ENCODE assay signal across 8 mouse cellular contexts in genomic region chr1:191527921-191528612, GRCm38 (mm10). TPM values are rescaled to one million over a fixed set of nuclear protein-coding genes. Genes with fewer than 3 reads are reported as not detected.
DNase-seq lines count a peak whose midpoint lies in the region; ATAC-seq lines count a peak whose summit lies in the region.

No protein-coding gene starts in this region.

- ATAC-seq in CD4-positive, CD25-positive, alpha-beta regulatory T cell, adult 4 months = no peak

- peak; percentile 29 to 66 for DNase-seq in adrenal gland, adult (ENCODE audit: inconsistent age in 2 of 2, low spot score in 1 of 2)
- no peak for DNase-seq in adrenal gland, adult 18-20 months (ENCODE audit: low spot score in 2 of 2)
- peak; percentile 12 to 20 for DNase-seq in layer of hippocampus, postnatal 10 days (ENCODE audit: low spot score in 2 of 2)
- no peak for DNase-seq in layer of hippocampus, postnatal 36 days
- peak; percentile 29 for DNase-seq in gastrocnemius, postnatal 10 days
- peak; percentile 65 for DNase-seq in lung, postnatal 36 days
- no peak for DNase-seq in B cell, adult 2 months

RNA-seq across cellular contexts. Expression of gene Dtl, which starts 47.3 kb away (rescaled TPM):
- total RNA-seq in adrenal gland, adult 18-20 months (2021) = 1 to 10 TPM in 1 of 2 experiments, under 1 TPM in 1; 0.66 to 1.5 TPM
- 1 to 10 TPM; 2.1 to 3.0 TPM for total RNA-seq in layer of hippocampus, postnatal 10 days (2021)
- under 1 TPM; 0.73 to 0.80 TPM for total RNA-seq in layer of hippocampus, postnatal 36 days (2021)
- total RNA-seq in gastrocnemius, postnatal 10 days (2021) = 1 to 10 TPM; 3.4 to 5.7 TPM
- polyA plus RNA-seq in CD4-positive, CD25-positive, alpha-beta regulatory T cell, adult 4 months (2017; shearing (Covaris generic)) = 1 to 10 TPM; 7.1 to 9.9 TPM

RNA-seq across cellular contexts. Expression of gene Ints7, which starts 47.4 kb away (rescaled TPM):
- 10 to 100 TPM; 17.9 to 19.8 TPM for total RNA-seq in adrenal gland, adult 18-20 months (2021)
- total RNA-seq in layer of hippocampus, postnatal 10 days (2021) = 10 to 100 TPM; 27.6 to 28.9 TPM
- 10 to 100 TPM; 23.9 to 25.0 TPM for total RNA-seq in layer of hippocampus, postnatal 36 days (2021)
- 10 to 100 TPM; 11.9 to 17.7 TPM for total RNA-seq in gastrocnemius, postnatal 10 days (2021)
- polyA plus RNA-seq in CD4-positive, CD25-positive, alpha-beta regulatory T cell, adult 4 months (2017; shearing (Covaris generic)) = 10 to 100 TPM; 36.7 to 50.6 TPM

Comparison
In these comparisons a context has a peak if more than half of its experiments do, and no peak if none do; other contexts are left out.
1. DNase-seq: peak in adrenal gland, adult (2 of 2), layer of hippocampus, postnatal 10 days (2 of 2), gastrocnemius, postnatal 10 days (single experiment) and lung, postnatal 36 days (single experiment); none in adrenal gland, adult 18-20 months (0 of 2), layer of hippocampus, postnatal 36 days (0 of 2) and B cell, adult 2 months (0 of 2).